Mouse (Mus musculus) embryonic facial prominence, embryonic 13.5 days (tissue): ENCODE data around the gene Mri1. TPM values are rescaled to one million over a fixed set of nuclear protein-coding genes. Genes with fewer than 3 reads are reported as not detected.

Experiments used
- ATAC-seq: fragments of 200-750 bp; cut with Nextera tagmentation; 2 replicates; pipeline ENCODE4 v1.8.0; 2017; ENCODE audit warnings: low read depth; ENCODE audit not compliant: insufficient number of reproducible peaks, insufficient read depth, low FRiP score, low TSS enrichment
- H3K27ac ChIP-seq: fragments of 300-500 bp; sonication (generic); 2 replicates; pipeline ENCODE4 v1.5.1; 2015; ENCODE audit warnings: moderate library complexity, mild to moderate bottlenecking, inconsistent platforms
- H3K27me3 ChIP-seq: fragments of 300-500 bp; sonication (generic); 2 replicates; pipeline ENCODE4 v1.6.1; 2015; ENCODE audit warnings: mild to moderate bottlenecking, inconsistent platforms
- H3K36me3 ChIP-seq: fragments of 300-500 bp; sonication (generic); 2 replicates; pipeline ENCODE4 v1.6.1; 2015; ENCODE audit warnings: mild to moderate bottlenecking, inconsistent platforms
- H3K4me1 ChIP-seq: fragments of 300-500 bp; sonication (generic); 2 replicates; pipeline ENCODE4 v1.6.1; 2015; ENCODE audit warnings: inconsistent platforms
- H3K4me2 ChIP-seq: fragments of 300-500 bp; sonication (generic); 2 replicates; pipeline ENCODE4 v1.6.1; 2015; ENCODE audit warnings: moderate library complexity, mild to moderate bottlenecking, inconsistent platforms
- H3K4me3 ChIP-seq: fragments of 300-500 bp; sonication (generic); 2 replicates; pipeline ENCODE4 v1.5.1; 2015; ENCODE audit warnings: mild to moderate bottlenecking, inconsistent platforms
- H3K9ac ChIP-seq: fragments of 300-500 bp; sonication (generic); 2 replicates; pipeline ENCODE4 v1.6.1; 2015; ENCODE audit warnings: mild to moderate bottlenecking, inconsistent platforms
- H3K9me3 ChIP-seq: fragments of 300-500 bp; sonication (generic); 2 replicates; pipeline ENCODE4 v1.6.1; 2016; ENCODE audit warnings: inconsistent platforms
- WGBS: fragments of 180-500 bp; shearing (Covaris S2); methylation state at CpG from one replicate; pipeline ENCODE4 v1.1.7; 2015; ENCODE audit warnings: mixed read lengths; 5-methylcytosine and 5-hydroxymethylcytosine counted together
- polyA plus RNA-seq: library from polyadenylated mRNA; unstranded; fragments of >200 nt; fragmentation: Nextera tagmentation; extraction: Ambion mirVana; gene quantifications from 2 replicates; pipeline ENCODE4 v1.2.1, GENCODE M21; 2015

Mri1 gene
- polyA plus RNA-seq, 1 experiment from 2014 or later, result 69.8 TPM

- H3K9ac ChIP-seq, result no peak overlapping the region
- no peak overlapping the region for H3K27ac ChIP-seq
- 82% methylated on average over 4 of the region's 4 CpGs for WGBS
- no peak for ATAC-seq
- no peaks in the 10 kb centered on the region for H3K36me3 ChIP-seq
- no peak overlapping the region for H3K4me2 ChIP-seq
- H3K4me1 ChIP-seq, result peaks cover 9% of the 10 kb centered on the region
- no peaks in the 10 kb centered on the region for H3K9me3 ChIP-seq
- 0 out of 2 replicates have a peak, but pooled peaks cover 3% of the 10 kb centered on the region for H3K27me3 ChIP-seq
- no peak overlapping the region for H3K4me3 ChIP-seq
Measured at GRCm38 (mm10) chr8:84272302-84272701, 15.2 kb upstream of the Mri1 start.

- Histone ChIP-seq H3K36me3 (peaks cover 19% of the 10 kb centered on the region), H3K4me3 (peak within 1 kb of the TSS; percentile 71), H3K27me3 (0 out of 2 replicates have a peak, but pooled peaks cover 3% of the 10 kb centered on the region), H3K4me2 (peak within 1 kb of the TSS; percentile 83), H3K9ac (peak within 1 kb of the TSS; percentile 87), H3K4me1 (peaks cover 9% of the 10 kb centered on the region), H3K27ac (no peak within 1 kb of the TSS), H3K9me3 (no peaks in the 10 kb centered on the region)
- peak; percentile 99 for ATAC-seq
- under 1% methylated on average over 44 of the region's 44 CpGs for WGBS
Measured at GRCm38 (mm10) chr8:84269950-84270773, 13.0 kb upstream of the Mri1 start, which contains the start of gene Ccdc130. Ccdc130 (minus strand) TSS chr8:84270380.

- no peak for ATAC-seq
- Histone ChIP-seq H3K36me3 (peaks cover 80% of the 10 kb centered on the region), H3K27ac (no peak overlapping the region), H3K27me3 (no peaks in the 10 kb centered on the region), H3K4me3 (no peak overlapping the region), H3K9me3 (no peaks in the 10 kb centered on the region), H3K4me2 (no peak overlapping the region), H3K4me1 (peaks cover 14% of the 10 kb centered on the region), H3K9ac (no peak overlapping the region)
- 94% methylated on average over 4 of the region's 4 CpGs for WGBS
Measured at GRCm38 (mm10) chr8:84261098-84261497, 4.0 kb upstream of the Mri1 start.

- H3K4me3 ChIP-seq, result peak overlapping the region; percentile 87
- WGBS, result 13% methylated on average over 6 of the region's 6 CpGs
- H3K9ac ChIP-seq, result peak overlapping the region; percentile 87
- H3K4me2 ChIP-seq, result peak overlapping the region; percentile 92
- H3K27ac ChIP-seq, result peak overlapping the region; percentile 93
- H3K36me3 ChIP-seq, result peaks cover 72% of the 10 kb centered on the region
- H3K9me3 ChIP-seq, result no peaks in the 10 kb centered on the region
- no peaks in the 10 kb centered on the region for H3K27me3 ChIP-seq
- peaks cover 18% of the 10 kb centered on the region for H3K4me1 ChIP-seq
- ATAC-seq, result no peak
Measured at GRCm38 (mm10) chr8:84256458-84256821, 686 bp downstream of the Mri1 start.

- Histone ChIP-seq H3K4me1 (peaks cover 18% of the 10 kb centered on the region), H3K27me3 (no peaks in the 10 kb centered on the region), H3K9me3 (no peaks in the 10 kb centered on the region), H3K9ac (peak overlapping the region; percentile 87; the same call in 1 of the 2 replicates), H3K4me3 (peak overlapping the region; percentile 87), H3K4me2 (peak overlapping the region; percentile 92), H3K27ac (peak overlapping the region; percentile 93), H3K36me3 (peaks cover 72% of the 10 kb centered on the region)
- WGBS, result 77% methylated on average over 3 of the region's 3 CpGs
- no peak for ATAC-seq
Measured at GRCm38 (mm10) chr8:84255858-84256257, 1.3 kb downstream of the Mri1 start.

GRCm38 (mm10) chr8:84249257-84250170, 7.6 kb downstream of the Mri1 start, which contains the start of gene D8Ertd738e:
D8Ertd738e (minus strand) TSS chr8:84249719.
- H3K4me2 ChIP-seq, result peak within 1 kb of the TSS; percentile 76
- H3K4me3 ChIP-seq, result peak within 1 kb of the TSS; percentile 94
- peaks cover 76% of the 10 kb centered on the region for H3K36me3 ChIP-seq
- 3% methylated on average over 52 of the region's 52 CpGs for WGBS
- H3K9ac ChIP-seq, result peak within 1 kb of the TSS; percentile 96
- H3K4me1 ChIP-seq, result 0 out of 2 replicates have a peak, but pooled peaks cover 2% of the 10 kb centered on the region
- H3K27me3 ChIP-seq, result no peaks in the 10 kb centered on the region
- peak; percentile 80 for ATAC-seq
- H3K9me3 ChIP-seq, result no peaks in the 10 kb centered on the region
- H3K27ac ChIP-seq, result peak within 1 kb of the TSS; percentile 88

- H3K27ac ChIP-seq, result no peak overlapping the region
- no peak overlapping the region for H3K4me2 ChIP-seq
- no peak overlapping the region for H3K4me3 ChIP-seq
- no peak for ATAC-seq
- H3K36me3 ChIP-seq, result peaks cover 32% of the 10 kb centered on the region
- H3K4me1 ChIP-seq, result peaks cover 5% of the 10 kb centered on the region; the same call in 1 of the 2 replicates
- no peaks in the 10 kb centered on the region for H3K9me3 ChIP-seq
- WGBS, result 56% methylated on average over 2 of the region's 2 CpGs
- H3K27me3 ChIP-seq, result no peaks in the 10 kb centered on the region
- H3K9ac ChIP-seq, result no peak overlapping the region
Measured at GRCm38 (mm10) chr8:84241821-84242220, 15.3 kb downstream of the Mri1 start.

GRCm38 (mm10) chr8:84241167-84241566, 16.0 kb downstream of the Mri1 start:
- no peaks in the 10 kb centered on the region for H3K27me3 ChIP-seq
- peaks cover 25% of the 10 kb centered on the region for H3K36me3 ChIP-seq
- peaks cover 7% of the 10 kb centered on the region for H3K4me1 ChIP-seq
- H3K27ac ChIP-seq, result no peak overlapping the region
- WGBS, result 54% methylated on average over 6 of the region's 6 CpGs
- ATAC-seq, result no peak
- H3K4me3 ChIP-seq, result no peak overlapping the region
- H3K9ac ChIP-seq, result 0 out of 2 replicates have a peak overlapping the region, but pooled peaks have one; percentile 21
- no peaks in the 10 kb centered on the region for H3K9me3 ChIP-seq
- H3K4me2 ChIP-seq, result no peak overlapping the region

GRCm38 (mm10) chr8:84237542-84238229, 19.4 kb downstream of the Mri1 start:
- Histone ChIP-seq H3K9ac (peak overlapping the region; percentile 79), H3K9me3 (no peaks in the 10 kb centered on the region), H3K4me2 (peak overlapping the region; percentile 71), H3K36me3 (peaks cover 22% of the 10 kb centered on the region), H3K27ac (peak overlapping the region; percentile 92), H3K4me1 (peaks cover 28% of the 10 kb centered on the region), H3K27me3 (no peaks in the 10 kb centered on the region), H3K4me3 (peak overlapping the region; percentile 91)
- no peak for ATAC-seq
- WGBS, result 19% methylated on average over 19 of the region's 19 CpGs

- H3K9me3 ChIP-seq, result no peaks in the 10 kb centered on the region
Measured at GRCm38 (mm10) chr8:84236998-84237473, 20.1 kb downstream of the Mri1 start, which contains the start of gene Zswim4. Zswim4 (minus strand) TSS chr8:84237055.

More at GRCm38 (mm10) chr8:84236998-84237473, 20.1 kb downstream of the Mri1 start, which contains the start of gene Zswim4:
- peak within 1 kb of the TSS; percentile 92 for H3K27ac ChIP-seq
- peak within 1 kb of the TSS; percentile 91 for H3K4me3 ChIP-seq
- H3K36me3 ChIP-seq, result peaks cover 29% of the 10 kb centered on the region
- peak within 1 kb of the TSS; percentile 87 for H3K4me2 ChIP-seq
- no peaks in the 10 kb centered on the region for H3K27me3 ChIP-seq
- 0% methylated on average over 35 of the region's 35 CpGs for WGBS
- peak within 1 kb of the TSS; percentile 98 for H3K9ac ChIP-seq
- peak; percentile 98 for ATAC-seq
- peaks cover 30% of the 10 kb centered on the region for H3K4me1 ChIP-seq
